Mouse (Mus musculus) G1E (cell line): ENCODE results near the gene Cdk5rap1.

Experiments used
- CTCF ChIP-seq: IDR thresholded peaks from 2 replicates; pipeline ENCODE4 v1.5.1; 2012; ENCODE audit warnings: low read depth, low read length, inconsistent platforms, mixed read lengths
- GATA1 ChIP-seq: IDR thresholded peaks from 2 replicates; pipeline ENCODE4 v1.6.1; 2012; ENCODE audit warnings: borderline replicate concordance, low read length, inconsistent platforms, mixed read lengths
- GATA2 ChIP-seq: IDR thresholded peaks from 2 replicates; pipeline ENCODE4 v1.6.1; 2012; ENCODE audit warnings: low read depth, low read length, inconsistent platforms, borderline replicate concordance
- POLR2AphosphoS5 ChIP-seq: IDR thresholded peaks from 2 replicates; pipeline ENCODE4 v1.6.1; 2012; ENCODE audit warnings: low read depth, low read length, inconsistent platforms; ENCODE audit not compliant: insufficient replicate concordance
- TAL1 ChIP-seq: conservative IDR thresholded peaks from 2 replicates; pipeline ENCODE4 v1.6.1; 2012; ENCODE audit warnings: low read depth, low read length, inconsistent platforms, mixed read lengths

DNA sequence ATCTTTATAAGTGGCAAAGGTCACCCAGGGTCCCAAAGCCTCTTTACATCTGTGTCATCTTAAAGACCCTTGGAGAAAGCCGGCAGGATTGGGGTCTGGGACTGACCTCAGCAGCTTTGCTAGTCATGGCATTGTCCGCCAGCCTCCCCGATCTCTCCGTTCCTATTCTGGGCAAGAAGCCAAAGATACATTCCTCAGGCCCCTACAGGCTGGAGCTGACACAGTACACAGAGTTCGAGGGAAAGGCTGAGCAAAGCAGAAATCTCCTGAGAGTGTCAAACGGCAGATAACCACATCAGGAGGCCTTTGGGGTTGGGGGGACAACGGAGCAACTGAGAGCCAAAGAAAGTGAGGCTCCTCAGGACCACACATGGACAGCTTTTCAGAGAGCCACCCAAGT lies 30.0 kb upstream of the Cdk5rap1 start:
- TF ChIP-seq CTCF, result no peak
- no peak for TF ChIP-seq TAL1
- TF ChIP-seq POLR2AphosphoS5, result no peak
- TF ChIP-seq GATA1, result no peak
- TF ChIP-seq GATA2, result no peak
